Mouse (Mus musculus) small intestine, adult 2 months (tissue): ENCODE measurements around the gene Fndc3b. TPM values are rescaled to one million over a fixed set of nuclear protein-coding genes. Genes with fewer than 3 reads are reported as not detected.

Experiments
- H3K27ac ChIP-seq: fragments of 200-500 bp; 2 replicates; pipeline ENCODE4 v1.5.1; 2012; ENCODE audit warnings: low read depth, low read length, control low read depth, inconsistent platforms; ENCODE audit not compliant: insufficient read depth
- H3K27me3 ChIP-seq: fragments of 200-500 bp; 2 replicates; pipeline ENCODE4 v1.6.1; 2012; ENCODE audit warnings: mild to moderate bottlenecking, moderate library complexity, low read length, inconsistent platforms; ENCODE audit not compliant: control insufficient read depth, insufficient read depth
- H3K36me3 ChIP-seq: fragments of 200-500 bp; 2 replicates; pipeline ENCODE4 v1.6.1; 2012; ENCODE audit warnings: mild to moderate bottlenecking, low read length, control low read depth, inconsistent platforms; ENCODE audit not compliant: control insufficient read depth, insufficient read depth
- H3K4me1 ChIP-seq: fragments of 200-500 bp; 2 replicates; pipeline ENCODE4 v1.6.1; 2012; ENCODE audit warnings: low read length, inconsistent platforms, mixed read lengths; ENCODE audit not compliant: control insufficient read depth, insufficient read depth, insufficient read length
- H3K4me3 ChIP-seq: fragments of 200-500 bp; 2 replicates; pipeline ENCODE4 v1.5.1; 2012; ENCODE audit warnings: low read depth, mild to moderate bottlenecking, control low read depth, inconsistent platforms, low read length, moderate library complexity
- CTCF ChIP-seq: fragments of 200-500 bp; IDR thresholded peaks from 2 replicates; pipeline ENCODE4 v1.5.1; 2012; ENCODE audit warnings: low read depth, mild to moderate bottlenecking, control low read depth, inconsistent platforms, low read length, moderate library complexity, mixed read lengths; ENCODE audit not compliant: insufficient replicate concordance, insufficient read length; ENCODE audit errors: extremely low read depth
- POLR2A ChIP-seq: fragments of 200-500 bp; IDR thresholded peaks from 2 replicates; pipeline ENCODE4 v1.6.1; 2012; ENCODE audit warnings: low read depth, mild to moderate bottlenecking, control low read depth, inconsistent platforms, low read length, moderate library complexity
- whole genome bisulfite sequencing: fragments of 180-500 bp; shearing (Covaris S2); methylation state at CpG from one replicate; pipeline ENCODE4 v1.1.7; 2018; 5-methylcytosine and 5-hydroxymethylcytosine counted together
- polyA plus RNA-seq: library from polyadenylated mRNA; depleted of rRNA; stranded (reverse); fragments of >200 nt; gene quantifications from 2 replicates; pipeline ENCODE4 v1.2.3, GENCODE M21; 2012

Fndc3b gene
- polyA plus RNA-seq, 1 experiment = 6.2 TPM

- 89% methylated on average over 3 of the region's 3 CpGs for WGBS
- H3K36me3 ChIP-seq = no peaks in the 10 kb centered on the region
- TF ChIP-seq POLR2A (no peak), CTCF (no peak)
- no peak overlapping the region for H3K4me3 ChIP-seq
- H3K27ac ChIP-seq = no peak overlapping the region
- H3K27me3 ChIP-seq = no peaks in the 10 kb centered on the region
- H3K4me1 ChIP-seq = no peaks in the 10 kb centered on the region
Observed at GRCm38 (mm10) chr3:27635776-27636175, 75.3 kb downstream of the Fndc3b start.

DNA sequence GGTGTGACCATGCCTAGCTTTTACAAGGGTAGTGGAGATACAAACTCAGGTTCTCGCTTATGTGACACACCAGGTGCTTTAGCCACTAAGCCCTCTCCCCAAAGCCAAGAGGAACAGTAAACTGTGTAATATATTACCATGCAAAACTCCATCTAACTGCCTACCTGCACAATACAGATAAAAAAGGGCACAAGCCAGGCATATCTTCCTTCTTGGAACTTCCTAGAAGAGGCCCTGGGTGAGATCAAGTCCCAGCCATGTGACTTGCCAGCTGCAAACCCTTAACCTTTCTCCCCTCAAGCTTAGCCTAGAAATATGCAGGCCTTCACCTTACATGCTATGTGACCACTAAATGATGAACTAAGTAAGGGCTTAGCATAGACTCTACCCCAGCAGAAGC, 78.2 kb downstream of the Fndc3b start:
- 0 out of 2 replicates have a peak, but pooled peaks cover 2% of the 10 kb centered on the region for H3K36me3 ChIP-seq
- TF ChIP-seq CTCF = no peak
- TF ChIP-seq POLR2A = no peak
- 95% methylated on average over 1 of the region's 1 CpGs for WGBS
- no peak overlapping the region for H3K27ac ChIP-seq
- H3K27me3 ChIP-seq = no peaks in the 10 kb centered on the region
- no peaks in the 10 kb centered on the region for H3K4me1 ChIP-seq
- H3K4me3 ChIP-seq = no peak overlapping the region

DNA sequence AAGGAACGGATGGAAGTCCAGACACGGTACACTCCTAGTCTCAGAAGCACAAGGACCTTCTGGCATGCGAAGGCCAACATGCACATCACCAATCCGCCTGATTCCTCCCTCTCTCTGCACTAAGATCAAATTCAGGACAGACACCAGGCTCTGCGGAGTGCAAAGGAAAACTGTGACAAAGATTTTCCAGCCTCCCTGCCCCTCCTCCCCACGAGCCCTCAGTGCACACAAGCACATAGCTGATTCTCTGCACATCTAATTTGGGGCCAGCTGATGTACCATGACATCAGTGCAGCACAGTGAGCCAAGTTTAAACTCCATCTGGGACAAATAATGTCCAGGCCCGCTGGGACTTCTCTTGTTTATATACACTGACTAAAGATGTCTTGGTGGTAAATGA, 80.0 kb downstream of the Fndc3b start:
- Histone ChIP-seq H3K27me3 (no peaks in the 10 kb centered on the region), H3K4me1 (no peaks in the 10 kb centered on the region), H3K27ac (peak overlapping the region; percentile 50; the same call in 1 of the 2 replicates), H3K4me3 (no peak overlapping the region), H3K36me3 (0 out of 2 replicates have a peak, but pooled peaks cover 2% of the 10 kb centered on the region)
- WGBS = 77% methylated on average over 7 of the region's 7 CpGs
- no peak for TF ChIP-seq POLR2A
- TF ChIP-seq CTCF = no peak

- Histone ChIP-seq H3K4me3 (no peak overlapping the region), H3K36me3 (0 out of 2 replicates have a peak, but pooled peaks cover 2% of the 10 kb centered on the region), H3K27ac (no peak overlapping the region), H3K27me3 (no peaks in the 10 kb centered on the region), H3K4me1 (0 out of 2 replicates have a peak, but pooled peaks cover 3% of the 10 kb centered on the region)
- WGBS = 95% methylated on average over 5 of the region's 5 CpGs
- TF ChIP-seq CTCF = no peak
- no peak for TF ChIP-seq POLR2A
Observed at GRCm38 (mm10) chr3:27629716-27630115, 81.4 kb downstream of the Fndc3b start.

DNA sequence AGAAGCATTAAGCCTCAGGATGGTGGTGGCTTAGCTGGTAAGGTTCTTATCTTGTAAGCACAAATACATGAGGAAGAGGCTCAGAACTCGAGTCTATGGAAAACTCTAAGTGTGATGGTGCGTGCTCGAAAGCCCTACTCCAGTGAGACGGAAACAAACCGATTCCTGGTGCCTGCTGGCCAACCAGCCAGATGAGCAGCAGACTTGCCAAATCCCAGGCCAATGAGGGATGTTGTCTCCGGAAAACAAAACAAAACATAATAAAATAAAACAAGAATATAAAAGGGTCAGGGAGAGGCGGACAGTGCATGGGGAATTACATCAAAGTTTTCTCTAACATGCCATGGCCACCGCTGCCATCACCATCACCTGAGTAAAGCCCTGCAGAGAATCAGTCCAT, 84.8 kb downstream of the Fndc3b start:
- TF ChIP-seq POLR2A = no peak
- no peak for TF ChIP-seq CTCF
- WGBS = 80% methylated on average over 8 of the region's 8 CpGs

GRCm38 (mm10) chr3:27625592-27625985, 85.5 kb downstream of the Fndc3b start:
- TF ChIP-seq POLR2A (no peak), CTCF (no peak)
- 77% methylated on average over 8 of the region's 8 CpGs for WGBS
- H3K4me3 ChIP-seq = no peak overlapping the region
- peaks cover 2% of the 10 kb centered on the region; the same call in 1 of the 2 replicates for H3K36me3 ChIP-seq
- H3K4me1 ChIP-seq = 0 out of 2 replicates have a peak, but pooled peaks cover 3% of the 10 kb centered on the region
- H3K27ac ChIP-seq = no peak overlapping the region
- H3K27me3 ChIP-seq = no peaks in the 10 kb centered on the region

More for the DNA sequence above, 84.8 kb downstream of the Fndc3b start:
- Histone ChIP-seq H3K4me1 (0 out of 2 replicates have a peak, but pooled peaks cover 3% of the 10 kb centered on the region), H3K27me3 (no peaks in the 10 kb centered on the region), H3K27ac (no peak overlapping the region), H3K4me3 (no peak overlapping the region), H3K36me3 (peaks cover 2% of the 10 kb centered on the region; the same call in 1 of the 2 replicates)

- Histone ChIP-seq H3K36me3 (peaks cover 2% of the 10 kb centered on the region; the same call in 1 of the 2 replicates), H3K4me1 (0 out of 2 replicates have a peak, but pooled peaks cover 3% of the 10 kb centered on the region), H3K27ac (no peak overlapping the region), H3K4me3 (no peak overlapping the region), H3K27me3 (no peaks in the 10 kb centered on the region)
- TF ChIP-seq POLR2A = no peak
- no peak for TF ChIP-seq CTCF
- 84% methylated on average over 12 of the region's 12 CpGs for WGBS
Observed at GRCm38 (mm10) chr3:27624974-27625591, 86.0 kb downstream of the Fndc3b start.
